Mouse (Mus musculus) frontal cortex, adult (tissue): ENCODE data around the gene Peli1.
"Not testable (repeated sequence)": the region's sequence is repeated elsewhere in the genome, so short reads cannot be mapped to it uniquely, and the experiment has no call there.

Experiments used
- ATAC-seq: cut with Nextera tagmentation; 2 replicates; pipeline ENCODE4 v1.9.2; 2017; ENCODE audit warnings: mild to moderate bottlenecking, moderate library complexity, mixed read lengths; ENCODE audit not compliant: low TSS enrichment

The Peli1 gene

GRCm38 (mm10) chr11:21150316-21150715 is 59.2 kb downstream of the Peli1 start:
- no peak for ATAC-seq

GRCm38 (mm10) chr11:21151672-21152071 is 60.6 kb downstream of the Peli1 start:
- no peak for ATAC-seq

GRCm38 (mm10) chr11:21153111-21153510 is 62.0 kb downstream of the Peli1 start:
- no peak for ATAC-seq

GRCm38 (mm10) chr11:21157595-21157994 is 66.5 kb downstream of the Peli1 start:
- ATAC-seq, result peak; percentile 59; the same call in 1 of the 2 replicates

GRCm38 (mm10) chr11:21162093-21162492 is 71.0 kb downstream of the Peli1 start:
- peak; percentile 79 for ATAC-seq

- ATAC-seq, result no peak
These were observed 72.1 kb downstream of the Peli1 start for GRCm38 (mm10) chr11:21163143-21163542.

- ATAC-seq, result peak; percentile 62
These were observed 72.6 kb downstream of the Peli1 start for GRCm38 (mm10) chr11:21163673-21164072.

- no peak for ATAC-seq
These were observed 73.4 kb downstream of the Peli1 start for GRCm38 (mm10) chr11:21164312-21164993.

- no peak for ATAC-seq
These were observed 74.0 kb downstream of the Peli1 start for GRCm38 (mm10) chr11:21164994-21165560.

GRCm38 (mm10) chr11:21166495-21167096 is 75.5 kb downstream of the Peli1 start:
- no peak for ATAC-seq

- no peak for ATAC-seq
These were observed 77.9 kb downstream of the Peli1 start for GRCm38 (mm10) chr11:21168828-21169607.

- ATAC-seq, result not testable (repeated sequence)
These were observed 78.4 kb downstream of the Peli1 start for GRCm38 (mm10) chr11:21169608-21169860.

- peak; percentile 94 for ATAC-seq
These were observed 81.2 kb downstream of the Peli1 start for GRCm38 (mm10) chr11:21172281-21172680.

GRCm38 (mm10) chr11:21173926-21174325 is 82.8 kb downstream of the Peli1 start:
- ATAC-seq, result no peak

- ATAC-seq, result peak; percentile 29; the same call in 1 of the 2 replicates
These were observed 83.3 kb downstream of the Peli1 start for GRCm38 (mm10) chr11:21174396-21174795.

- ATAC-seq, result no peak
These were observed 84.0 kb downstream of the Peli1 start for GRCm38 (mm10) chr11:21175063-21175462.

- ATAC-seq, result no peak
These were observed 85.4 kb downstream of the Peli1 start for GRCm38 (mm10) chr11:21176491-21176890.

GRCm38 (mm10) chr11:21178343-21178742 is 87.3 kb downstream of the Peli1 start:
- ATAC-seq, result peak; percentile 82

- ATAC-seq, result no peak
These were observed 88.0 kb downstream of the Peli1 start for GRCm38 (mm10) chr11:21178998-21179645.

- not testable (repeated sequence) for ATAC-seq
These were observed 88.8 kb downstream of the Peli1 start for GRCm38 (mm10) chr11:21179873-21180272.

- ATAC-seq, result peak; percentile 51; the same call in 1 of the 2 replicates
These were observed 89.6 kb downstream of the Peli1 start for GRCm38 (mm10) chr11:21180650-21181049.

- ATAC-seq, result no peak
These were observed 90.5 kb downstream of the Peli1 start for GRCm38 (mm10) chr11:21181616-21182015.
